Mouse (Mus musculus) liver, postnatal 0 days (tissue): Measurements from ENCODE around the gene Slc5a6. TPM values are rescaled to one million over a fixed set of nuclear protein-coding genes. Genes with fewer than 3 reads are reported as not detected.

Source experiments
- ATAC-seq: fragments of 200-750 bp; cut with Nextera tagmentation; 2 replicates; pipeline ENCODE4 v1.8.0; 2017; ENCODE audit warnings: mild to moderate bottlenecking, moderate library complexity
- DNase-seq: peaks from one replicate; pipeline ENCODE4 v3.0.0-alpha.2; 2016
- H3K27ac ChIP-seq: fragments of 300-500 bp; sonication (generic); 2 replicates; pipeline ENCODE4 v1.5.1; 2014; ENCODE audit warnings: antibody characterized with exemption, moderate library complexity, mild to moderate bottlenecking, low read depth
- H3K27me3 ChIP-seq: fragments of 300-500 bp; sonication (generic); 2 replicates; pipeline ENCODE4 v1.6.1; 2014; ENCODE audit warnings: low read length, control low read depth, mixed read lengths; ENCODE audit not compliant: insufficient read depth
- H3K36me3 ChIP-seq: fragments of 300-500 bp; sonication (generic); replicated peaks from 2 replicates; pipeline ENCODE4 v1.6.1; 2014; ENCODE audit warnings: mild to moderate bottlenecking, control low read depth, low read length, moderate library complexity, mixed read lengths; ENCODE audit not compliant: insufficient read depth
- H3K4me1 ChIP-seq: fragments of 300-500 bp; sonication (generic); 2 replicates; pipeline ENCODE4 v1.6.1; 2014; ENCODE audit warnings: antibody characterized with exemption, mild to moderate bottlenecking, control low read depth; ENCODE audit not compliant: insufficient read depth
- H3K4me2 ChIP-seq: fragments of 300-500 bp; sonication (generic); 2 replicates; pipeline ENCODE4 v1.6.1; 2014; ENCODE audit warnings: low read depth, mild to moderate bottlenecking, low read length, moderate library complexity, mixed read lengths
- H3K4me3 ChIP-seq: fragments of 300-500 bp; sonication (generic); 2 replicates; pipeline ENCODE4 v1.5.1; 2014; ENCODE audit warnings: low read depth, low read length
- H3K9ac ChIP-seq: fragments of 300-500 bp; sonication (generic); replicated peaks from 2 replicates; pipeline ENCODE4 v1.6.1; 2014; ENCODE audit warnings: mild to moderate bottlenecking, moderate library complexity
- H3K9me3 ChIP-seq: fragments of 300-500 bp; sonication (generic); 2 replicates; pipeline ENCODE4 v1.6.1; 2016; ENCODE audit warnings: mild to moderate bottlenecking, control low read depth, low read length, mixed read lengths
- CTCF ChIP-seq: sonication (generic); IDR thresholded peaks from 2 replicates; pipeline ENCODE4 v1.5.1; 2016; ENCODE audit warnings: antibody characterized with exemption, low read depth
- EP300 ChIP-seq: IDR thresholded peaks from 2 replicates; pipeline ENCODE4 v1.6.1; 2016; ENCODE audit warnings: antibody characterized with exemption, low read depth, mild to moderate bottlenecking
- WGBS: fragments of 180-500 bp; shearing (Covaris S2); extraction: QIAGEN DNeasy Blood & Tissue Kit; methylation state at CpG from one replicate; pipeline ENCODE4 v1.1.7; 2014; ENCODE audit not compliant: insufficient replicate concordance; 5-methylcytosine and 5-hydroxymethylcytosine counted together
- polyA plus RNA-seq: library from polyadenylated mRNA; unstranded; fragments of >200 nt; fragmentation: Nextera tagmentation; extraction: Ambion mirVana; gene quantifications from 2 replicates; pipeline ENCODE4 v1.2.1, GENCODE M21; 2015

The Slc5a6 gene
- polyA plus RNA-seq, 1 experiment from 2014 or later: 3.7 TPM

DNA sequence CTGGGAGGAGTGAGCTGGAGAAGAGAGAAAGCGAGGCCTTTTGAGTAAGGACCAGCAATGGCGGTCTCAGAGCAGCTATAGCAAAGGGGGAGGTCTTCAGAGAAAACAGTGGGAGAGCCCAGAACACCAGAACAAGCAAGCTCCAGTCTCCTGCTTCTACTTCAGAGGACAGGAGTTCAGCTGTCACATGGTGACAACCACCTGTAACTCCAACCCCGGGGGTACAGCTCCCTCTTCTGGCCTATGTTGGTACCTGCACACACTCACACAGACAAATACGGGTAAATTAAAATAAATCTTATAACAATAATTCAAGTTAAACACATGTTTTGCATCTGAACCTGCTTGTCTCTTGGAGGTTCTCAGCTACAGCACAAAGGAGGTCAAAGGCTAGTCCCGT is 50.4 kb downstream of the Slc5a6 start:
- Histone ChIP-seq H3K9ac (no peak overlapping the region), H3K36me3 (no peaks in the 10 kb centered on the region), H3K4me2 (no peak overlapping the region), H3K27me3 (no peaks in the 10 kb centered on the region), H3K4me1 (0 out of 2 replicates have a peak, but pooled peaks cover 3% of the 10 kb centered on the region), H3K27ac (no peak overlapping the region), H3K4me3 (no peak overlapping the region), H3K9me3 (no peaks in the 10 kb centered on the region)
- WGBS: 26% methylated on average over 5 of the region's 5 CpGs
- DNase-seq (peak; percentile 77), ATAC-seq (0 out of 2 replicates have a peak, but pooled peaks have one; percentile 42)
- TF ChIP-seq EP300 (no peak), CTCF (peak; percentile 88)

DNA sequence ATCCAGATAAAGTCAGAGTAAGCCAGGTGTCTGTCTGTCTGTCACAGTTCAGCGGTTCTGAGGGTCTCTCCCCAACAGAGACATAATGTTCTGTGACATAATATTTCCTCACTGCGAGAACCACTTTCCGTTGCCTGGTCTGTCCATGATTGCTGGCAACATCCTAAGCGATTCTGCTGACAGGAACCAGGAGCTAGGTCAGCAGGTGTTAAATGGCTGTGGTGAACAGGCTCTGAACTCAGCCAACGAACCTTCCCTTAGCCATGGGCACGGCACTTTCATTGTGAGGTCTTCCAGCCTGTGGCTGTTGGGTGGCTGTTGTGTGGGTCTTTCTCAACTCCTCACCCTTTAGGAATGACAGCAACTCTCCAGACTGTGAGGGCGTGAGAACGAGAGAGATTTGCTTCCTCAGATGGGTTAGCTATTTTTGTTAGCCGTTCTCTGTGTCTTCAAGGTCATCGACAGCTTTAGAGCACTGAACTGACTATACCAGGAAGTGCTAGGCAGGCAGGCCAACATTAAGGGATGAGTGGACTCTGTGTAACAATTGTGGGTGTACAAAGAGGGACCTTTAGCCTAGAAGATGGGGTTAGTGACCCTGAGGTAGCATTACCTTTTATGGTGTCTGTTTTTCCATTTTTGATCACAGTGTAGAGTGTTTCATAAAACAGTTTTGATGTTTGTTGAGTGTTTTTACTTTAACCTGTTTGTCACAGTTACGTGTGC is 53.7 kb downstream of the Slc5a6 start:
- Histone ChIP-seq H3K27me3 (no peaks in the 10 kb centered on the region), H3K4me1 (0 out of 2 replicates have a peak, but pooled peaks cover 3% of the 10 kb centered on the region), H3K27ac (peak overlapping the region; percentile 63; the same call in 1 of the 2 replicates), H3K4me2 (no peak overlapping the region), H3K9me3 (no peaks in the 10 kb centered on the region), H3K9ac (no peak overlapping the region), H3K4me3 (no peak overlapping the region), H3K36me3 (no peaks in the 10 kb centered on the region)
- TF ChIP-seq EP300: peak; percentile 38; the same call in 1 of the 2 replicates
- no peak for TF ChIP-seq CTCF
- WGBS: 61% methylated on average over 11 of the region's 11 CpGs
- ATAC-seq (peak; percentile 92), DNase-seq (no peak)

DNA sequence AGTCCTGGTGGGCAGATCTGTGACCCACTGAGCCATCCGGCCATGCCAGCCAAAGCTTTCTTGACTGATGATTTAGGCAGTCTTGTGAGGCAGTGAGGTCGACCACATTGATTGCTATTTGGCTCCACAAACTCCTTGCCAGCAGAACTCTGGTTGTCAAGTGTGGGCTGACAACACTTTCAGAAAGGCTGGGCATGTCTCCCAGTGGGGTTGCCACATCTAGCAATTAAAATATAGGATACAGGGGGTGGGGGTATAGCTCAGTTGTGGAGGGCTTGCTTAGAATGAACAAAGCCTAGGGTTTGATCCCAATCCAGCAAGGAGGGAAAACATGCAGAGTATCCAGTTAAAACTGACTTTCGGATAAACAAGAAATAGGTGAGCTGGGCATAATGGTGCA is 54.6 kb downstream of the Slc5a6 start:
- DNase-seq: no peak
- no peak for ATAC-seq
- H3K9me3 ChIP-seq: no peaks in the 10 kb centered on the region

GRCm38 (mm10) chr5:30992980-30993676 is 55.6 kb downstream of the Slc5a6 start:
- WGBS: 69% methylated on average over 5 of the region's 5 CpGs
- Histone ChIP-seq H3K9me3 (no peaks in the 10 kb centered on the region), H3K27ac (no peak overlapping the region), H3K4me1 (0 out of 2 replicates have a peak, but pooled peaks cover 3% of the 10 kb centered on the region), H3K36me3 (no peaks in the 10 kb centered on the region), H3K9ac (no peak overlapping the region), H3K27me3 (no peaks in the 10 kb centered on the region), H3K4me2 (no peak overlapping the region), H3K4me3 (no peak overlapping the region)
- ATAC-seq: no peak
- TF ChIP-seq CTCF (no peak), EP300 (no peak)
- no peak for DNase-seq

More for the DNA sequence above, 54.6 kb downstream of the Slc5a6 start:
- Histone ChIP-seq H3K4me1 (0 out of 2 replicates have a peak, but pooled peaks cover 3% of the 10 kb centered on the region), H3K9ac (no peak overlapping the region), H3K4me2 (no peak overlapping the region), H3K36me3 (no peaks in the 10 kb centered on the region), H3K27ac (no peak overlapping the region), H3K27me3 (no peaks in the 10 kb centered on the region), H3K4me3 (no peak overlapping the region)
- TF ChIP-seq EP300 (no peak), CTCF (no peak)
- 59% methylated on average over 3 of the region's 3 CpGs for WGBS

Other genes with a start within 250 kb of the Slc5a6 start
- gene Mapre3, start 234.3 kb downstream of the Slc5a6 start, polyA plus RNA-seq: 7.4 and 8.0 TPM in 2 replicates
- 32.1 and 33.0 TPM in 2 replicates for gene Tmem214, start 180.9 kb downstream of the Slc5a6 start, polyA plus RNA-seq
- 3.1 and 3.2 TPM in 2 replicates for gene Agbl5, start 160.2 kb downstream of the Slc5a6 start, polyA plus RNA-seq
- gene Ost4, start 141.1 kb downstream of the Slc5a6 start, polyA plus RNA-seq: 263 and 277 TPM in 2 replicates
- gene Emilin1, start 135.5 kb downstream of the Slc5a6 start, polyA plus RNA-seq: 25.3 and 30.9 TPM in 2 replicates
- 56.9 and 57.7 TPM in 2 replicates for gene Khk, start 127.5 kb downstream of the Slc5a6 start, polyA plus RNA-seq
- 18.7 and 22.8 TPM in 2 replicates for gene Cgref1, start 103.3 kb downstream of the Slc5a6 start, polyA plus RNA-seq
- gene Preb, start 88.6 kb downstream of the Slc5a6 start, polyA plus RNA-seq: 79.2 and 80.6 TPM in 2 replicates
- gene Tcf23, start 80.3 kb downstream of the Slc5a6 start, polyA plus RNA-seq: 0.05 TPM in 1 of 2 replicates, not detected in the other
- 162 and 169 TPM in 2 replicates for gene Atraid, start 612 bp downstream of the Slc5a6 start, polyA plus RNA-seq
- gene Cad, start 5.9 kb upstream of the Slc5a6 start, polyA plus RNA-seq: 3.1 and 4.2 TPM in 2 replicates
- not detected in 2 replicates for gene Dnajc5g, start 57.4 kb upstream of the Slc5a6 start, polyA plus RNA-seq
- gene Slc30a3, start 59.3 kb upstream of the Slc5a6 start, polyA plus RNA-seq: 0.24 and 0.72 TPM in 2 replicates
- gene Trim54, start 67.8 kb upstream of the Slc5a6 start, polyA plus RNA-seq: 0.12 and 0.86 TPM in 2 replicates
- gene Ucn, start 89.9 kb upstream of the Slc5a6 start, polyA plus RNA-seq: not detected in 2 replicates
- gene Mpv17, start 105.3 kb upstream of the Slc5a6 start, polyA plus RNA-seq: 16.5 and 17.6 TPM in 2 replicates
- 0.21 and 0.59 TPM in 2 replicates for gene Gm29609, start 131.0 kb upstream of the Slc5a6 start, polyA plus RNA-seq
- 15.0 and 16.8 TPM in 2 replicates for gene Gtf3c2, start 131.2 kb upstream of the Slc5a6 start, polyA plus RNA-seq
- gene Snx17, start 144.3 kb upstream of the Slc5a6 start, polyA plus RNA-seq: 29.4 and 29.9 TPM in 2 replicates
- 35.5 and 36.8 TPM in 2 replicates for gene Eif2b4, start 144.5 kb upstream of the Slc5a6 start, polyA plus RNA-seq
- 2.9 TPM in 2 replicates for gene Zfp513, start 153.4 kb upstream of the Slc5a6 start, polyA plus RNA-seq
- 49.4 and 56.9 TPM in 2 replicates for gene Ppm1g, start 171.8 kb upstream of the Slc5a6 start, polyA plus RNA-seq
- 42.9 and 43.0 TPM in 2 replicates for gene Nrbp1, start 191.9 kb upstream of the Slc5a6 start, polyA plus RNA-seq
- gene Gm9970, start 192.3 kb upstream of the Slc5a6 start, polyA plus RNA-seq: 0.28 TPM in 1 of 2 replicates, not detected in the other
- 6.5 and 7.5 TPM in 2 replicates for gene Krtcap3, start 202.8 kb upstream of the Slc5a6 start, polyA plus RNA-seq
- 2.3 and 2.7 TPM in 2 replicates for gene Ift172, start 242.2 kb upstream of the Slc5a6 start, polyA plus RNA-seq
- gene Fndc4, start 247.2 kb upstream of the Slc5a6 start, polyA plus RNA-seq: 4.4 and 5.4 TPM in 2 replicates
- gene Gckr, start 248.5 kb upstream of the Slc5a6 start, polyA plus RNA-seq: 53.7 and 63.1 TPM in 2 replicates